Mouse (Mus musculus): ENCODE data around the gene Ost4. TPM values are rescaled to one million over a fixed set of nuclear protein-coding genes. Genes with fewer than 3 reads are reported as not detected.

The Ost4 gene
- polyA plus RNA-seq, 1 experiment, result 211 TPM

DNA sequence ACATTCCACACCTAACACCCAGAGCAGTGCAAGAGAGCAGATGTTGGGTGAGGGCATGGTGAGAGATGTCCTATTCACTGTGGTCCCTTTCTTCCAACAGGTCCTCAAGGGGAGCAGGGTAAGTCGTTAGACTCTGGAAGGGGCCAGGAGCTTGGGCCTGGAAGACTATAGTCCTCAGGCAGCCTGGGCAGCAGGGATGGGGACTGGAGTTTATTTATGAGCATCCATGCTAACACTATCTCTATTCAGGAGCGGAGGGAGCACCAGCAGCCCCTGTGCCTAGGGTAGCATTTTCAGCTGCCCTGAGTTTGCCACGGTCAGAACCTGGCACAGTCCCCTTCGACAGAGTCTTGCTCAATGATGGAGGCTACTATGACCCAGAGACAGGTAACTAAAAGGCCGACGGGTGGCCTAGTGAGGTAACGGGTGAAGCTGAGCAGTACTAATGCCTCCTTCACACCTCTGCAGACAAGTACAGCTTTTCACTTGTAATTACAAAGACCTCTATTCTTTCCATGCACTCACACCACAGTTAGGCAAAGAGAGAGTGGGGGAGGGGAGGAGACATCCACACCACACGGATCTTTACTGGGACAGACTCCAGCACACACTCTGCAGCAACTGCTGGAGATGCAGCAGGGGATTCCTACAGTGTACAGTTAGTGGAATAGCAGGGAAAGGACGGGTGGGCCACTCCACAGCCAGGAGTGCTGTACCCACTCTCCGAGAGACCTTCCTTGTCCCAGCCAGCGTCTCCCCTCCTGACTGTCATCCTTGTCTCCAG, 12.4 kb upstream of the Ost4 start:
- H3K4me3 ChIP-seq (ENCODE audit: low read depth, low read length), result peak overlapping the region; percentile 59
- whole genome bisulfite sequencing, result 67% methylated on average over 11 of the region's 11 CpGs

DNA sequence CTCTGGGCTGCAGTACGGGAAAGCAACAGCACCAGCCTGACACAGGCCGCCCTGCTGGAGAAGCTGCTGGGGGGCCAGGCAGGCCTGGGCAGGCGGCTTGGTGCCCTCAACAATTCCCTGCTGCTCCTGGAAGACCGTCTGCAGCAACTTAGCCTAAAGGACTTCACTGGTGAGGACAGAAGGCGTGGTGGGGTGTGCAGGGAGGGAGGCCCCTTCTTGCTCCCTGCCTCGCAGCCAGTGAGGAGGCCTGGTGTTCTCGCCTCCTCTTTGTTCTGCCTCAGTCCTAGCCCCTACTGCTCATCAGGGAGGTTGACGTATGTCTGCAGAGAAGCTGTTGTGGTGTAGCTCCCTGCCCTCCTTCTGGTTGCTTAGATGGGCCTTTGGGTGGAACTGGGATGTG, 11.1 kb upstream of the Ost4 start:
- TF ChIP-seq CTCF (IDR thresholded peaks at IDR 0.05; ENCODE audit: extremely low read depth, insufficient read length, insufficient replicate concordance, low read depth, low read length) (no peak), POLR2A (IDR thresholded peaks at IDR 0.05; ENCODE audit: low read depth, low read length) (no peak)
- H3K36me3 ChIP-seq (ENCODE audit: control insufficient read depth, insufficient read depth, low read length), result no peaks in the 10 kb centered on the region; the same call in 1 of the 2 replicates
- peaks cover 10% of the 10 kb centered on the region for H3K4me1 ChIP-seq (ENCODE audit: control insufficient read depth, insufficient read depth, insufficient read length, low read length)
- H3K27ac ChIP-seq (ENCODE audit: insufficient read depth, low read depth, low read length), result no peak overlapping the region
- H3K27me3 ChIP-seq (ENCODE audit: control insufficient read depth, insufficient read depth, low read length), result no peaks in the 10 kb centered on the region
- 93% methylated on average over 8 of the region's 8 CpGs for WGBS
- no peak overlapping the region for H3K4me3 ChIP-seq (ENCODE audit: low read depth, low read length)

More for the DNA sequence above, 12.4 kb upstream of the Ost4 start:
- Histone ChIP-seq H3K36me3 (ENCODE audit: control insufficient read depth, insufficient read depth, low read length) (no peaks in the 10 kb centered on the region; the same call in 1 of the 2 replicates), H3K27ac (ENCODE audit: insufficient read depth, low read depth, low read length) (peak overlapping the region; percentile 95), H3K4me1 (ENCODE audit: control insufficient read depth, insufficient read depth, insufficient read length, low read length) (peaks cover 22% of the 10 kb centered on the region), H3K27me3 (ENCODE audit: control insufficient read depth, insufficient read depth, low read length) (no peaks in the 10 kb centered on the region)
- no peak for TF ChIP-seq POLR2A (IDR thresholded peaks at IDR 0.05; ENCODE audit: low read depth, low read length)

DNA sequence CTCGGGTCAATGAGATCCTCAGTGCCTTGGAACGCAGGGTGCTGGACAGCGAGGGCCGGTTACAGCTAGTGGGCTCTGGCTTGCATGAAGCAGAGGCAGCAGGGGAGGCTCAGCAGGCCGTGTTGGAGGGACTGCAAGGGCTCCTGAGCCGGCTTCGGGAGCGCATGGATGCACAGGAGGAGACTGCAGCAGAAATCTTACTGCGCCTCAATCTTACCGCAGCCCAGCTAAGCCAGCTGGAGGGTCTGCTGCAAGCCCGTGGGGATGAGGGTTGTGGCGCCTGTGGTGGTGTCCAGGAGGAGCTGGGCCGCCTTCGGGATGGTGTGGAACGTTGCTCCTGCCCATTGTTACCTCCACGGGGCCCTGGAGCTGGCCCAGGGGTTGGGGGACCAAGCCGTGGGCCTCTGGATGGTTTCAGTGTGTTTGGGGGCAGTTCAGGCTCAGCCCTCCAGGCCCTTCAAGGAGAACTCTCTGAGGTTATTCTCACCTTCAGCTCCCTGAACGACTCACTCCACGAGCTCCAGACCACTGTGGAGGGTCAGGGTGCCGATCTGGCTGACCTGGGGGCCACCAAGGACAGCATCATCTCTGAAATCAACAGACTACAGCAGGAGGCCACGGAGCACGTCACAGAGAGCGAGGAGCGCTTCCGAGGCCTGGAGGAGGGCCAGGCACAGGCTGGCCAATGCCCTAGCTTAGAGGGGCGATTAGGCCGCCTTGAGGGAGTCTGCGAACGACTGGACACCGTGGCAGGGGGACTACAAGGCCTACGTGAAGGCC, 10.5 kb upstream of the Ost4 start:
- H3K36me3 ChIP-seq (ENCODE audit: control insufficient read depth, insufficient read depth, low read length), result no peaks in the 10 kb centered on the region; the same call in 1 of the 2 replicates
- H3K27ac ChIP-seq (ENCODE audit: insufficient read depth, low read depth, low read length), result no peak overlapping the region
- H3K4me1 ChIP-seq (ENCODE audit: control insufficient read depth, insufficient read depth, insufficient read length, low read length), result peaks cover 8% of the 10 kb centered on the region
- H3K27me3 ChIP-seq (ENCODE audit: control insufficient read depth, insufficient read depth, low read length), result no peaks in the 10 kb centered on the region
- H3K4me3 ChIP-seq (ENCODE audit: low read depth, low read length), result no peak overlapping the region
- 91% methylated on average over 31 of the region's 31 CpGs for WGBS
- no peak for TF ChIP-seq POLR2A (IDR thresholded peaks at IDR 0.05; ENCODE audit: low read depth, low read length)
- no peak for TF ChIP-seq CTCF (IDR thresholded peaks at IDR 0.05; ENCODE audit: extremely low read depth, insufficient read length, insufficient replicate concordance, low read depth, low read length)

DNA sequence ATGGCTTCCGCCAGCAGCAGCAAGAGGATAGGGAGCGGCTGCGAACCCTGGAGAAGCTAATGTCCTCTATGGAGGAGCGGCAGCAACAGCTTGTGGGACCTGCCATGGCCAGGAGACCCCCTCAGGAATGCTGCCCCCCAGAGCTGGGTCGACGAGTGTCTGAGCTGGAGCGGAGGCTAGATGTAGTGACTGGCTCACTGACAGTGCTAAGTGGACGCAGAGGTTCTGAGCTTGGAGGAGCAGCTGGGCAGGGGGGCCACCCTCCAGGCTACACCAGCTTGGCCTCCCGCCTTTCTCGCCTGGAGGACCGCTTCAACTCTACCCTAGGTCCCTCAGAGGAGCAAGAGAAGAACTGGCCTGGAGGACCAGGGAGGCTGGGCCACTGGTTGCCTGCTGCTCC, 9.8 kb upstream of the Ost4 start:
- H3K4me3 ChIP-seq (ENCODE audit: low read depth, low read length), result no peak overlapping the region
- WGBS, result 91% methylated on average over 11 of the region's 11 CpGs
- no peak for TF ChIP-seq POLR2A (IDR thresholded peaks at IDR 0.05; ENCODE audit: low read depth, low read length)
- no peak for TF ChIP-seq CTCF (IDR thresholded peaks at IDR 0.05; ENCODE audit: extremely low read depth, insufficient read length, insufficient replicate concordance, low read depth, low read length)
- H3K27me3 ChIP-seq (ENCODE audit: control insufficient read depth, insufficient read depth, low read length), result no peaks in the 10 kb centered on the region
- H3K36me3 ChIP-seq (ENCODE audit: control insufficient read depth, insufficient read depth, low read length), result no peaks in the 10 kb centered on the region; the same call in 1 of the 2 replicates
- peaks cover 10% of the 10 kb centered on the region for H3K4me1 ChIP-seq (ENCODE audit: control insufficient read depth, insufficient read depth, insufficient read length, low read length)
- no peak overlapping the region for H3K27ac ChIP-seq (ENCODE audit: insufficient read depth, low read depth, low read length)

DNA sequence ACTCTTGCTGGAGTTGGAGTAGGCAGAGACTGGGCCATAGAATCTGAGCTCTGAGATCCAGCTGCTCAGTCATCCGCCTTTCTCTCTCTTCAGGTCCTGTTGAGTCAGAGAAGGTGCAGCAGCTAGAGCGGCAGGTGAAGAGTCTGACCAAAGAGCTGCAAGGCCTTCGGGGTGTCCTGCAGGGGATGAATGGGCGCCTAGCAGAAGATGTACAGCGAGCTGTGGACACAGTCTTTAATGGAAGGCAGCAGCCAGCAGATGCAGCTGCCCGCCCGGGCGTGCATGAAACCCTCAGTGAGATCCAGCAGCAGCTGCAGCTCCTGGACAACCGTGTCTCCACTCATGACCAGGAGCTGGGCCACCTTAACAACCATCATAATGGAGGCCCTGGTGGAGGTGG, 9.3 kb upstream of the Ost4 start:
- Histone ChIP-seq H3K36me3 (ENCODE audit: control insufficient read depth, insufficient read depth, low read length) (no peaks in the 10 kb centered on the region; the same call in 1 of the 2 replicates), H3K4me1 (ENCODE audit: control insufficient read depth, insufficient read depth, insufficient read length, low read length) (peaks cover 11% of the 10 kb centered on the region), H3K4me3 (ENCODE audit: low read depth, low read length) (no peak overlapping the region), H3K27me3 (ENCODE audit: control insufficient read depth, insufficient read depth, low read length) (no peaks in the 10 kb centered on the region), H3K27ac (ENCODE audit: insufficient read depth, low read depth, low read length) (peak overlapping the region; percentile 27; the same call in 1 of the 2 replicates)
- no peak for TF ChIP-seq CTCF (IDR thresholded peaks at IDR 0.05; ENCODE audit: extremely low read depth, insufficient read length, insufficient replicate concordance, low read depth, low read length)
- TF ChIP-seq POLR2A (IDR thresholded peaks at IDR 0.05; ENCODE audit: low read depth, low read length), result no peak
- 91% methylated on average over 9 of the region's 9 CpGs for WGBS

DNA sequence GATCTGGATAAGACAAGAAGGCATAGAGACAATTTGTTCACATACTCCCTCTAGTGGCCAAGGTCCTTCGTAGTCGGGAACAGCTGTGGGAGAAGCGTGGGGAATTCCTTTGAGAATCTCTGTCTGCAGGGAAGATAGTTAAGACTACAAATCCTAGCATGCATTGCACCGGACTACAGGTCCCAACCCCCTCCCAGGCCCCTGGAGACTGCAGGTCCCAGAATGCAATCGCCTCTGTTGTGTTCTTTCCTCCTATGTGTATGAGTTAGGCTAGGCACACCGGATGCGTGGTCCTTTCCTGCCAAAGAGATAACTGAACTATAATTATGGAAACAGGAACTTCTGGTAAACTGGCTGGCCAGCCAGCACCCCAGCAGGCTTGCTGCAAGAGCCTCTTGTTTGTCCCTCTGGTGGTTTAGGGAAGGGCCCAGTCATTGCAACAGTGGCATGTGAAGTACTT, 8.4 kb upstream of the Ost4 start:
- no peaks in the 10 kb centered on the region for H3K27me3 ChIP-seq (ENCODE audit: control insufficient read depth, insufficient read depth, low read length)
- peak overlapping the region; percentile 27; the same call in 1 of the 2 replicates for H3K27ac ChIP-seq (ENCODE audit: insufficient read depth, low read depth, low read length)
- TF ChIP-seq CTCF (IDR thresholded peaks at IDR 0.05; ENCODE audit: extremely low read depth, insufficient read length, insufficient replicate concordance, low read depth, low read length) (peak; percentile 53; the same call in 1 of the 2 replicates), POLR2A (IDR thresholded peaks at IDR 0.05; ENCODE audit: low read depth, low read length) (no peak)
- H3K4me1 ChIP-seq (ENCODE audit: control insufficient read depth, insufficient read depth, insufficient read length, low read length), result peaks cover 11% of the 10 kb centered on the region
- H3K4me3 ChIP-seq (ENCODE audit: low read depth, low read length), result no peak overlapping the region
- no peaks in the 10 kb centered on the region; the same call in 1 of the 2 replicates for H3K36me3 ChIP-seq (ENCODE audit: control insufficient read depth, insufficient read depth, low read length)
- WGBS, result 2% methylated on average over 7 of the region's 7 CpGs

DNA sequence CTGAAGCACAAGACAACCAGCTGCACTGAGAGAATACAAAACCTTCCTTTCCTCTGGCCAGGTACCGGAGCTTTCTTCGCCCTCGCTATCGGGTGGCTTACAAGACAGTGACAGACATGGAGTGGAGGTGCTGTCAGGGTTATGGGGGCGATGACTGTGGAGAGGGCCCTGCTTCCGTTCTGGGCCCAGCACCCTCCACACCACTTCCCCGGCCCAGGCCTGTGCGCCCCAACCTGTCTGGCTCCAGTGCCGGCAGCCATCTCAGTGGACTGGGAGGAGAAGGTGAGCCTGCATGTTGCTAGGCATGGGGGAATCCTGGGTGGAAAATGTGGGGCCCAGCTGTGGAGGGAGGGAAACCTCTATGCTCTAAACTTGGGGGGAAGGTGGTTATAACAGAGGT, 7.9 kb upstream of the Ost4 start:
- H3K27me3 ChIP-seq (ENCODE audit: control insufficient read depth, insufficient read depth, low read length), result no peaks in the 10 kb centered on the region
- peak overlapping the region; percentile 46 for H3K4me3 ChIP-seq (ENCODE audit: low read depth, low read length)
- TF ChIP-seq CTCF (IDR thresholded peaks at IDR 0.05; ENCODE audit: extremely low read depth, insufficient read length, insufficient replicate concordance, low read depth, low read length) (no peak), POLR2A (IDR thresholded peaks at IDR 0.05; ENCODE audit: low read depth, low read length) (no peak)
- peaks cover 15% of the 10 kb centered on the region for H3K4me1 ChIP-seq (ENCODE audit: control insufficient read depth, insufficient read depth, insufficient read length, low read length)
- no peaks in the 10 kb centered on the region; the same call in 1 of the 2 replicates for H3K36me3 ChIP-seq (ENCODE audit: control insufficient read depth, insufficient read depth, low read length)
- WGBS, result 57% methylated on average over 9 of the region's 9 CpGs
- peak overlapping the region; percentile 24 for H3K27ac ChIP-seq (ENCODE audit: insufficient read depth, low read depth, low read length)
